Mouse (Mus musculus): ENCODE measurements at regions not wholly inside any gene's neighbourhood (a gene's known extent, or its start where the extent isn't known, plus 50 kb on each side); places are given as distances from the start of the nearest gene placed in this dataset.

- no peaks in the 10 kb centered on the region for H3K9me3 ChIP-seq (replicated peaks; ENCODE audit: control insufficient read depth, low read length)
- H3K4me2 ChIP-seq (ENCODE audit: low read depth, low read length): no peak overlapping the region
- no peak overlapping the region for H3K27ac ChIP-seq (ENCODE audit: low read length)
- H3K9ac ChIP-seq (ENCODE audit: low read length): no peak overlapping the region
- 68% methylated on average over 9 of the region's 9 CpGs for WGBS
- no peaks in the 10 kb centered on the region for H3K36me3 ChIP-seq (ENCODE audit: control insufficient read depth, insufficient read depth)
- no peak for ATAC-seq (replicated peaks; ENCODE audit: extremely low read depth, insufficient read depth, low FRiP score)
- H3K27me3 ChIP-seq (ENCODE audit: control insufficient read depth, insufficient read depth, low read length): no peaks in the 10 kb centered on the region
- H3K4me3 ChIP-seq (ENCODE audit: low read length): no peak overlapping the region
- no peaks in the 10 kb centered on the region for H3K4me1 ChIP-seq (ENCODE audit: control insufficient read depth, insufficient read depth, low read length)
Observed at GRCm38 (mm10) chr8:127814785-127815523, 543.5 kb upstream of the Nrp1 start.

- no peak overlapping the region for H3K9ac ChIP-seq (ENCODE audit: low read length)
- no peaks in the 10 kb centered on the region for H3K9me3 ChIP-seq (replicated peaks; ENCODE audit: control insufficient read depth, low read length)
- H3K36me3 ChIP-seq (ENCODE audit: control insufficient read depth, insufficient read depth): no peaks in the 10 kb centered on the region
- 56% methylated on average over 1 of the region's 1 CpGs for WGBS
- no peaks in the 10 kb centered on the region for H3K27me3 ChIP-seq (ENCODE audit: control insufficient read depth, insufficient read depth, low read length)
- no peak overlapping the region for H3K4me3 ChIP-seq (ENCODE audit: low read length)
- ATAC-seq (replicated peaks; ENCODE audit: extremely low read depth, insufficient read depth, low FRiP score): no peak
- H3K4me1 ChIP-seq (ENCODE audit: control insufficient read depth, insufficient read depth, low read length): no peaks in the 10 kb centered on the region
- no peak overlapping the region for H3K4me2 ChIP-seq (ENCODE audit: low read depth, low read length)
- no peak overlapping the region for H3K27ac ChIP-seq (ENCODE audit: low read length)
Observed at GRCm38 (mm10) chr8:127820741-127821170, 537.6 kb upstream of the Nrp1 start.

- no peak overlapping the region for H3K9ac ChIP-seq (ENCODE audit: low read length)
- ATAC-seq (replicated peaks; ENCODE audit: extremely low read depth, insufficient read depth, low FRiP score): no peak
- 57% methylated on average over 1 of the region's 1 CpGs for WGBS
Observed at GRCm38 (mm10) chr8:127821646-127822045, 536.8 kb upstream of the Nrp1 start.

DNA sequence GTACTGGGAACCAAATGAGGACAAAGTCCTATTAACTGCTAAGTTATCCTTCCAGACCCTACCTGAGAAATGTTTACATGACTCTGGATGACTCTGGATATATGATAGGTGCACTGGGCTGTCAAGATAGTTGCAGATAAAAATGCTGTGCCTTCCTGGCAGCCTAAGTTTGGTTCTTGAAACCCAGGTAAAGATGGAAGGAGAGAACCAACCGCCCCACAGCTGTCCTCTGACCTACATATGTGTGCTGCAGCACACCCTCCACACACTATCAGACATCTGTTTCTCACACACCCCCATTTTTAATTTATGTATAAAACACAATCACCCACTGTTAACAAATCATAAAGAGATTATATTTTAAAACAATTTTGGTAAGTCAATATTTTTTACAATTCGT lies 533.4 kb upstream of the Nrp1 start:
- no peak overlapping the region for H3K9ac ChIP-seq (ENCODE audit: low read length)
- H3K27ac ChIP-seq (ENCODE audit: low read length): no peak overlapping the region
- whole genome bisulfite sequencing: 80% methylated on average over 2 of the region's 2 CpGs
- H3K4me2 ChIP-seq (ENCODE audit: low read depth, low read length): no peak overlapping the region
- no peaks in the 10 kb centered on the region for H3K36me3 ChIP-seq (ENCODE audit: control insufficient read depth, insufficient read depth)
- no peaks in the 10 kb centered on the region for H3K4me1 ChIP-seq (ENCODE audit: control insufficient read depth, insufficient read depth, low read length)
- no peaks in the 10 kb centered on the region for H3K9me3 ChIP-seq (replicated peaks; ENCODE audit: control insufficient read depth, low read length)
- H3K4me3 ChIP-seq (ENCODE audit: low read length): no peak overlapping the region
- H3K27me3 ChIP-seq (ENCODE audit: control insufficient read depth, insufficient read depth, low read length): no peaks in the 10 kb centered on the region
- no peak for ATAC-seq (replicated peaks; ENCODE audit: extremely low read depth, insufficient read depth, low FRiP score)

More at GRCm38 (mm10) chr8:127821646-127822045, 536.8 kb upstream of the Nrp1 start:
- H3K36me3 ChIP-seq (ENCODE audit: control insufficient read depth, insufficient read depth): no peaks in the 10 kb centered on the region
- H3K27ac ChIP-seq (ENCODE audit: low read length): no peak overlapping the region
- no peak overlapping the region for H3K4me3 ChIP-seq (ENCODE audit: low read length)
- H3K4me1 ChIP-seq (ENCODE audit: control insufficient read depth, insufficient read depth, low read length): no peaks in the 10 kb centered on the region
- H3K4me2 ChIP-seq (ENCODE audit: low read depth, low read length): no peak overlapping the region
- no peaks in the 10 kb centered on the region for H3K9me3 ChIP-seq (replicated peaks; ENCODE audit: control insufficient read depth, low read length)
- H3K27me3 ChIP-seq (ENCODE audit: control insufficient read depth, insufficient read depth, low read length): no peaks in the 10 kb centered on the region

- WGBS: 50% methylated on average over 5 of the region's 5 CpGs
- no peaks in the 10 kb centered on the region for H3K9me3 ChIP-seq (replicated peaks; ENCODE audit: control insufficient read depth, low read length)
Observed at GRCm38 (mm10) chr8:127827826-127828225, 530.6 kb upstream of the Nrp1 start.

DNA sequence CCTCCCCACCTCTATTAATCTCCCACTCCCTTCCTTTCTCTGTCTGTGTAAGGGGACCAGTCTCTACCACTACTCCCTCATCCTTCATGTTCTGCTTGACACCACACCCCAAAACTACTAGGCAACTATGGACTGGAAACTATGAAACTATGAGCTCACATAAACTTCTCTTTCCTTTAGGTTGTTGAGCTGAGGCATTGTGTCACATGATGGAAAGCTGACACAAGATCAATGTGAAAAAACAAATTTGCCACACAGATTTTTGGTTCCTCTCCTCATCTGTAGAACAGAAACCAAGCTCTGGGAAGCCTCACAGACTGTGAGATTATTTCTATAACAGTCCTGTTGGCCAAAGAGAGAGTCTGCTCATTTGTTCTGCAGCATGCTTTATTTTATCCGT lies 528.7 kb upstream of the Nrp1 start:
- no peak overlapping the region for H3K27ac ChIP-seq (ENCODE audit: low read length)
- H3K9ac ChIP-seq (ENCODE audit: low read length): no peak overlapping the region
- H3K36me3 ChIP-seq (ENCODE audit: control insufficient read depth, insufficient read depth): no peaks in the 10 kb centered on the region
- H3K4me3 ChIP-seq (ENCODE audit: low read length): no peak overlapping the region
- no peaks in the 10 kb centered on the region for H3K27me3 ChIP-seq (ENCODE audit: control insufficient read depth, insufficient read depth, low read length)
- 45% methylated on average over 1 of the region's 1 CpGs for WGBS
- no peak overlapping the region for H3K4me2 ChIP-seq (ENCODE audit: low read depth, low read length)
- no peaks in the 10 kb centered on the region for H3K9me3 ChIP-seq (replicated peaks; ENCODE audit: control insufficient read depth, low read length)
- H3K4me1 ChIP-seq (ENCODE audit: control insufficient read depth, insufficient read depth, low read length): no peaks in the 10 kb centered on the region
- ATAC-seq (replicated peaks; ENCODE audit: extremely low read depth, insufficient read depth, low FRiP score): no peak

More at GRCm38 (mm10) chr8:127827826-127828225, 530.6 kb upstream of the Nrp1 start:
- H3K4me1 ChIP-seq (ENCODE audit: control insufficient read depth, insufficient read depth, low read length): no peaks in the 10 kb centered on the region
- no peaks in the 10 kb centered on the region for H3K36me3 ChIP-seq (ENCODE audit: control insufficient read depth, insufficient read depth)
- H3K4me3 ChIP-seq (ENCODE audit: low read length): no peak overlapping the region
- H3K4me2 ChIP-seq (ENCODE audit: low read depth, low read length): no peak overlapping the region
- no peak for ATAC-seq (replicated peaks; ENCODE audit: extremely low read depth, insufficient read depth, low FRiP score)
- H3K27me3 ChIP-seq (ENCODE audit: control insufficient read depth, insufficient read depth, low read length): no peaks in the 10 kb centered on the region
- no peak overlapping the region for H3K27ac ChIP-seq (ENCODE audit: low read length)
- no peak overlapping the region for H3K9ac ChIP-seq (ENCODE audit: low read length)

DNA sequence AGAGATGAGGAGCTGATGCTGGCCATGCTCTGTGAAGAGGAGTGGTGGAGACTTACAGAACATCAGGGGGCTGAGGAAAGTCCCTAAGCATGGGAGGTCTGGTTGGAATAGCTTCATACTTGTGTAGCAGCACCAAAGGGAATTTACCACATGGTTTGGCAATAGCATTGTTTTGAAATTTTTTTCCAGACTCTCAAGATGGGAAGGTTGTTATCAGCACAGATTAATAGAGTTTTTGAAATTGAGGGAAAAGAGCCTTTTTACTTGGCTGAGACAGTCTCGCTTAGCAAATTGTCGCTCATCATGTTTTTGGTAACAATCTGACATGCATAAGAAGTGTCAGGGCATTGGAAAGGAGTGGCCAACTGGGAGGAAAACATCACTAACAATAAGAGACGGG lies 524.4 kb upstream of the Nrp1 start:
- H3K27ac ChIP-seq (ENCODE audit: low read length): no peak overlapping the region
- 64% methylated on average over 3 of the region's 3 CpGs for WGBS
- H3K9ac ChIP-seq (ENCODE audit: low read length): no peak overlapping the region
- H3K4me3 ChIP-seq (ENCODE audit: low read length): no peak overlapping the region
- no peaks in the 10 kb centered on the region for H3K4me1 ChIP-seq (ENCODE audit: control insufficient read depth, insufficient read depth, low read length)
- no peak for ATAC-seq (replicated peaks; ENCODE audit: extremely low read depth, insufficient read depth, low FRiP score)
- H3K9me3 ChIP-seq (replicated peaks; ENCODE audit: control insufficient read depth, low read length): no peaks in the 10 kb centered on the region
- no peaks in the 10 kb centered on the region for H3K27me3 ChIP-seq (ENCODE audit: control insufficient read depth, insufficient read depth, low read length)
- H3K36me3 ChIP-seq (ENCODE audit: control insufficient read depth, insufficient read depth): no peaks in the 10 kb centered on the region
- no peak overlapping the region for H3K4me2 ChIP-seq (ENCODE audit: low read depth, low read length)

DNA sequence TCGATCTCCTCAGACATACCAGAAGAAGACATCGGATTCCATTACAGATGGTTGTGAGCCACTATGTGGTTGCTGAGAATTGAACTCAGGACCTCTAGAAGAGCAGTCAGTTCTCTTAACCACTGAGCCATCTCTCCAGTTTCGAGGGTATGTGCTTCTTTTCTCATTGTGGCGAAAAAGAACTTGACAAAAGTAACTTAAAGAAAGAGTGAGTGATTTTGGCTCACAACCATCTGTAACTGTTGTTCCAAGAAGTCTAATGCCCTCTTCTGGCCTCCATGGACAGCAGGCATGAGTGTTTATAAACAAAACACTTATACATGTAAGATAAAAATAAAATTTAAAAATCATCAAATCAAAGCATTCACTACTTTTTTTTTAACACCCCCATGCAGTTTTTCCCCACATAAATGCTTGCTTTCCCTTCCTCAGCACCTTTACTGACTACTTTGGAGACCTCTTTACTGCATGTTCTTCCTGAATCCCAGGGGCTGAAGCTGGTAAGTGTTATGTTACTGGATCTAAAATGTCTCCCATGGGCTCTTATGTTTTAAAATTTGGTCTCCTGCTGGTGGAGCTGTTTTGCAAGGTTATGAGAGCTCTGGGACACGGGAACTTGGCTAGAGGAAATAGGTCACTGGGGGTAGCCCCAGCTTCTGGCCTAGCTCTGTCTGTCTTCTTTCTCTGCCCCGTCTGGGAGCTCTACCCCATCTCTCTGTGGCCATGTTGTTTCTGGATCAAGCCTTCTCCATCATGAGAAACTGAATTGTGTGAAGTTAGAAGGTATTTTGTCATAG lies 521.8 kb upstream of the Nrp1 start:
- 84% methylated on average over 6 of the region's 6 CpGs for WGBS
- H3K9me3 ChIP-seq (replicated peaks; ENCODE audit: control insufficient read depth, low read length): no peaks in the 10 kb centered on the region
- no peaks in the 10 kb centered on the region for H3K27me3 ChIP-seq (ENCODE audit: control insufficient read depth, insufficient read depth, low read length)
- no peak for ATAC-seq (replicated peaks; ENCODE audit: extremely low read depth, insufficient read depth, low FRiP score)
- no peak overlapping the region for H3K4me3 ChIP-seq (ENCODE audit: low read length)
- H3K27ac ChIP-seq (ENCODE audit: low read length): no peak overlapping the region
- no peaks in the 10 kb centered on the region for H3K36me3 ChIP-seq (ENCODE audit: control insufficient read depth, insufficient read depth)
- no peak overlapping the region for H3K4me2 ChIP-seq (ENCODE audit: low read depth, low read length)
- no peak overlapping the region for H3K9ac ChIP-seq (ENCODE audit: low read length)
- no peaks in the 10 kb centered on the region for H3K4me1 ChIP-seq (ENCODE audit: control insufficient read depth, insufficient read depth, low read length)

GRCm38 (mm10) chr8:127838311-127838710 lies 520.1 kb upstream of the Nrp1 start:
- Histone ChIP-seq H3K9ac (ENCODE audit: low read length) (no peak overlapping the region), H3K27ac (ENCODE audit: low read length) (no peak overlapping the region), H3K4me3 (ENCODE audit: low read length) (no peak overlapping the region)

More at GRCm38 (mm10) chr8:127838311-127838710, 520.1 kb upstream of the Nrp1 start:
- ATAC-seq (replicated peaks; ENCODE audit: extremely low read depth, insufficient read depth, low FRiP score): no peak
- Histone ChIP-seq H3K4me2 (ENCODE audit: low read depth, low read length) (no peak overlapping the region), H3K9me3 (replicated peaks; ENCODE audit: control insufficient read depth, low read length) (no peaks in the 10 kb centered on the region), H3K36me3 (ENCODE audit: control insufficient read depth, insufficient read depth) (no peaks in the 10 kb centered on the region), H3K27me3 (ENCODE audit: control insufficient read depth, insufficient read depth, low read length) (no peaks in the 10 kb centered on the region), H3K4me1 (ENCODE audit: control insufficient read depth, insufficient read depth, low read length) (no peaks in the 10 kb centered on the region)

Measured in heart, embryonic 16.5 days (tissue).